Mouse (Mus musculus) lung, embryonic 15.5 days (tissue): ENCODE results near the gene Olfr31. TPM values are rescaled to one million over a fixed set of nuclear protein-coding genes. Genes with fewer than 3 reads are reported as not detected.

Experiments
- ATAC-seq: fragments of 200-750 bp; cut with Nextera tagmentation; 2 replicates; pipeline ENCODE4 v1.8.0; 2017; ENCODE audit warnings: moderate number of reproducible peaks, borderline replicate concordance; ENCODE audit not compliant: low FRiP score, low TSS enrichment; ENCODE audit errors: extremely low read depth
- H3K27ac ChIP-seq: fragments of 300-500 bp; sonication (generic); 2 replicates; pipeline ENCODE4 v1.5.1; 2015; ENCODE audit warnings: moderate library complexity, mild to moderate bottlenecking, inconsistent platforms
- H3K27me3 ChIP-seq: fragments of 300-500 bp; sonication (generic); 2 replicates; pipeline ENCODE4 v1.6.1; 2015; ENCODE audit warnings: inconsistent platforms
- H3K36me3 ChIP-seq: fragments of 300-500 bp; sonication (generic); 2 replicates; pipeline ENCODE4 v1.6.1; 2015; ENCODE audit warnings: inconsistent platforms
- H3K4me1 ChIP-seq: fragments of 300-500 bp; sonication (generic); 2 replicates; pipeline ENCODE4 v1.6.1; 2015; ENCODE audit warnings: inconsistent platforms
- H3K4me2 ChIP-seq: fragments of 300-500 bp; sonication (generic); 2 replicates; pipeline ENCODE4 v1.6.1; 2015; ENCODE audit warnings: inconsistent platforms, mild to moderate bottlenecking, moderate library complexity
- H3K4me3 ChIP-seq: fragments of 300-500 bp; sonication (generic); 2 replicates; pipeline ENCODE4 v1.5.1; 2015; ENCODE audit warnings: mild to moderate bottlenecking, inconsistent platforms
- H3K9ac ChIP-seq: fragments of 300-500 bp; sonication (generic); 2 replicates; pipeline ENCODE4 v1.6.1; 2015; ENCODE audit warnings: inconsistent platforms
- H3K9me3 ChIP-seq: fragments of 300-500 bp; sonication (generic); 2 replicates; pipeline ENCODE4 v1.6.1; 2016; ENCODE audit warnings: inconsistent platforms
- WGBS: fragments of 180-500 bp; shearing (Covaris S2); methylation state at CpG from one replicate; pipeline ENCODE4 v1.1.7; 2015; 5-methylcytosine and 5-hydroxymethylcytosine counted together
- polyA plus RNA-seq: library from polyadenylated mRNA; unstranded; fragments of >200 nt; fragmentation: Nextera tagmentation; extraction: Ambion mirVana; gene quantifications from 2 replicates; pipeline ENCODE4 v1.2.1, GENCODE M21; 2015

Olfr31 gene
- not detected in 2 replicates for polyA plus RNA-seq

DNA sequence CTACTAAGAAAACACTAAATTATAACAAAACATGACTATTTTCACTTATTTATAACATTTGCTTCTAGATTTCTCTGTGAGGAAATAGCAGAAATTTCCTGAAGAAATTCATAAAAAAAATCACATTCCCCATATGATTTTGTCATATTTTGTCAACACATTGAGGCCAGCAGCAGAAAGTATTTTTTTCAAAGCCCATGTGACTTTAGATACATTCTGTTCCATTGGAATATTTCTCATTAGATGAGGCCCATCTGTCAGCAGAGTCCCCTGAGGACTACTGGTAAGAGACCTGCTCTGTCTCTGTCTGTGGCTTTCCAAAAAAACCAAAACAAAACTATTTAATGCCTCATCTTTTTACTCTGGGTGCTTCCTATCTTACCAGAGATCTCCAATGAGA lies at the start of gene Olfr31:
TSS of gene Olfr31 (plus strand) at position 301 of the 400 bp plus-strand sequence.
- H3K27ac ChIP-seq: no peak within 1 kb of the TSS
- H3K9ac ChIP-seq: no peak within 1 kb of the TSS
- H3K4me3 ChIP-seq: no peak within 1 kb of the TSS
- H3K36me3 ChIP-seq: no peaks in the 10 kb centered on the region
- no peak within 1 kb of the TSS for H3K4me2 ChIP-seq
- H3K27me3 ChIP-seq: no peaks in the 10 kb centered on the region
- H3K4me1 ChIP-seq: no peaks in the 10 kb centered on the region
- no peak for ATAC-seq
- no peaks in the 10 kb centered on the region for H3K9me3 ChIP-seq

DNA sequence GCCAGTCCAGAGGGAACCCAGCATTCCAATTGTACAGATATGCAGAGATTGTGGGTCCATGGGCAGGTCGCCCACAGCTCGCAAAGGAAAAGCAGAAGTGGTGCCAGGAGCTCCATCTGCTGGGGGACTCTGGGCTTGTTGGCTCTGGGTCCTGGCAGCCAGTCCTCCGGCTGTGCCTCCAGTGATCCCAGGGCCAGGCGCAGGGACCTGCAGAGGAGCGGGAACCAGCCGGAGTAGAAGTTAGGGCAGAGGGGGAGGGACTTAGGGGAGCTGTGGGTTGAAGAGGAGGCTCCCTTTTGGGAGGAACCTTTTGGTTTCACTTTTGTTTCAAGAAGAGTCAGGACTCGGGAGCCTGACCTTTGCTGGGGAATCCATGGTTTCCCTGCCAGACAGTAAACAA lies 28.2 kb upstream of the Olfr31 start:
- peak overlapping the region; percentile 36 for H3K4me2 ChIP-seq
- peak; percentile 65; the same call in 1 of the 2 replicates for ATAC-seq
- H3K9me3 ChIP-seq: no peaks in the 10 kb centered on the region
- H3K4me1 ChIP-seq: no peaks in the 10 kb centered on the region
- WGBS: 51% methylated on average over 7 of the region's 7 CpGs
- no peaks in the 10 kb centered on the region for H3K36me3 ChIP-seq
- no peaks in the 10 kb centered on the region for H3K27me3 ChIP-seq
- no peak overlapping the region for H3K27ac ChIP-seq
- no peak overlapping the region for H3K9ac ChIP-seq
- H3K4me3 ChIP-seq: peak overlapping the region; percentile 20

DNA sequence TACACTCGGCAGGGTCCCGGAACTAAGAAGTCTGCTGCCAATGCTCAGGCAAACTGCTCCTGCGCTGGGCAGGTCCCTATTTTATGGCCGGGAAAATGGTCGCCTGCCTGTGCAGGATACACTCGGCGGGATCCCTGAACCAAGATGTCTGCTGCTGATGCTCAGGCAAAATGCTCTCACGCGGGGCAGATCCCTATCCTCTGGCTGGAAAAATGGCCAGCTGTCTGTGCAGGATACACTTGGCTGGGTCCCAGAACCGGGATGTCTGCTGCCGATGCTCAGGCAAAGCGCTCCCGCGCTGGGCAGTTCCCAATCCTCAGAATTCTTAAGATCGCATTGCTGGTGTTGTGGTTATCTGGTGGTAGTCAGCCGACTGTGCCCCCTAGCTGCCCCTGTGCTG lies 13.7 kb upstream of the Olfr31 start:
- no peak overlapping the region for H3K9ac ChIP-seq
- no peak overlapping the region for H3K4me2 ChIP-seq
- H3K27me3 ChIP-seq: no peaks in the 10 kb centered on the region
- H3K4me1 ChIP-seq: no peaks in the 10 kb centered on the region
- no peak for ATAC-seq
- H3K36me3 ChIP-seq: no peaks in the 10 kb centered on the region
- H3K4me3 ChIP-seq: no peak overlapping the region
- H3K27ac ChIP-seq: no peak overlapping the region
- 45% methylated on average over 16 of the region's 16 CpGs for WGBS
- no peaks in the 10 kb centered on the region for H3K9me3 ChIP-seq

DNA sequence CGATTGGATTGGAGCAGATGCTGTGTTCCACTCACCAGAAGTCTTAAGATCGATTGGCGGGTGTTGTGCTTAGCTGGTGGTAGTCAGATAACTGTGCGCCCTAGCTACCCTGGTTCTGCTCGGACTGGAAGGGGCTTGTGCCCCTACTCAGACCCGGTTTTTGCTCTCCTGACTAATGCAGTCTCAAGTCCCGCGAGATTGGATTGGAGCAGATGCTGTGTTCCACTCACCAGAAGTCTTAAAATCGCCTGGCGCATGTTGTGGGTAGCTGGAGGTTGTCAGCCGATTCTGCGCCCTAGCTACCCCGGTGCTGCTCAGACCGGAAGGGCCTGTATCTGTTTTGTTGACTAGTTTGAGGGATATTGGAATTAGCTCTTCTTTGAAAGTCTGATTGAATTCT lies 13.2 kb upstream of the Olfr31 start:
- H3K4me3 ChIP-seq: no peak overlapping the region
- no peaks in the 10 kb centered on the region for H3K9me3 ChIP-seq
- no peaks in the 10 kb centered on the region for H3K27me3 ChIP-seq
- H3K9ac ChIP-seq: no peak overlapping the region
- H3K27ac ChIP-seq: no peak overlapping the region
- 40% methylated on average over 14 of the region's 14 CpGs for WGBS
- no peak overlapping the region for H3K4me2 ChIP-seq
- no peaks in the 10 kb centered on the region for H3K4me1 ChIP-seq
- no peaks in the 10 kb centered on the region for H3K36me3 ChIP-seq
- ATAC-seq: no peak

DNA sequence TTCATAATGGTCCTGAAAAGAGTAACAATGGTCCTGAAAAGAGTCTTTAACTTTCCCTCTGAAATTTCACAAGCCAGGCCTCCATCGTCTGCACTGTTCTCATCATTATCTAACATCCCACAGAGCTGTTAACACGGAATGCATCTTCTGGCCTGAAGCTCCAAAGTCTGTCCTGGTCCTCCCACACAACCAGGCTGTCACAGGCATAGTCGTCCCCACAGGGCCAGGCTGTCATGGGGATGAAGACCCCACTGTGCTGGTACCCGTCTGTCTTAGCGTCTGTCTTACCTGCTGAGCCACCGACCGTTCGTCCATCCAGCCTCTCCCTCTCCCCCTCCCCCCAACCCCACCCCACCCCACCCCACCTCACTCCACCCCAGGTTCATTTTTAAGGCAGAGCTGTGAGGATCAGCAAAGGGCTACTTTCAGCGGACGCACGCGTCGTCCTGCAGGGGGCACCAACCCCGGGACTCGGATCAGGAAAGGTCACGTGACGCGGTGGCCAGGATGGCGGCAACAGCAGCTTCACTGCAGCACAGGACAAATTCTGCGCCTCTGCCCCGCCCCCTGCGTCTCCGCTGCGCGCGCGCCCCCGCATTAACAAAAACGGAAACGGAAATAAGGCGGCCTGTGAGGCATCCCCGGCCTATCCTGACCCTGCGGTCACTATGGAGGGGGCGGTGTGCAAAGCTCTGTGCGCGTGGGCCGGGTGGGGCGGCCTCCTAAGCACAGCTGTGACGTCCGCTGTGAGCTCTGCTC lies 22.7 kb downstream of the Olfr31 start:
- WGBS: 6% methylated on average over 37 of the region's 40 CpGs
- peak overlapping the region; percentile 80 for H3K27ac ChIP-seq
- H3K9me3 ChIP-seq: peaks cover 31% of the 10 kb centered on the region
- H3K36me3 ChIP-seq: 0 out of 2 replicates have a peak, but pooled peaks cover 4% of the 10 kb centered on the region
- H3K4me1 ChIP-seq: no peaks in the 10 kb centered on the region
- peak overlapping the region; percentile 61 for H3K4me3 ChIP-seq
- H3K4me2 ChIP-seq: peak overlapping the region; percentile 86
- no peaks in the 10 kb centered on the region for H3K27me3 ChIP-seq
- ATAC-seq: peak; percentile 84
- H3K9ac ChIP-seq: peak overlapping the region; percentile 25

DNA sequence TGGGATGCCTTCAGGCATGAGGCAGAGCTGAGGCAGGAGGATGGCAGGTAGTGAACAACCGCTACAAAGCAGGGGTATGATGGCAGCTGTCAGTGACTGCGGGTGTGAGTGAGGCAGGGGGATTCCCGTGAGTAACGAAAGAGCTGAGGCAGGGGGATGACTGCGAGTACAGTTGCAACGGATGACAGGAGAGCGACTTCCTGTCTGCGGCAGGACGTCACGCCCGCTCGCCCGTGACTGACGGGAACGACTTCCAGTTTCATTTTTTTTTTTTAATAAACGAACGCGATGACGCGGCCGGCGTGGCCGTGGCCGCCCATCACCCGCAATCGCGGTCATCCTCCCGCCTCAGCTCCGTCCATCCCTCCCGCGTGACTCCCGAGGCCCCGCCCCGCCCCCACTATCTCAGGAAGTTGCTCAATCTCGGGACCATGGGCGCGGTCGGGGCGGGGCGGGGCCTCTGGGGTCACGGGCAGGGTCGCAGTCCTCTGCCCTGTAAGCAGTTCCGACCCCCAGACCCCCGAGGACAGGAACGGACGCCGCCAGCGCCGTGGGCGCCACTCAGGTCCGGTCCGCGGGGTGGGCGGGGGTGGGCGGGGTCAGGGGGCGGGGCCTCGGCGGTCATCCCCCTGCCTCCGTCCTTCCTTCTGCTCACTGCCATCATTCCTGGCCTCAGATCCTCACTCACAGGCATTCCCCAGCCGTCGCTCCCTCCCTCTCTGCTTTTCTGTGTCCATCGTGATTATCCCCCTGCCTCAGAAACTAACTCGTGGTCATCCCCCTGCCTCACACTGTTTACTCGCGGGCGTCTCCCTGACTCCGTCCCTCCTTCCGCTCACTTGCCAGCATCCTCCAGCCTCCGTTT lies 23.6 kb downstream of the Olfr31 start, which contains the start of gene Il3ra:
TSS of gene Il3ra (plus strand) at position 328 of the 865 bp plus-strand sequence.
- Histone ChIP-seq H3K27me3 (no peaks in the 10 kb centered on the region), H3K4me3 (peak within 1 kb of the TSS; percentile 61), H3K9ac (peak within 1 kb of the TSS; percentile 41), H3K27ac (peak within 1 kb of the TSS; percentile 80), H3K9me3 (peaks cover 38% of the 10 kb centered on the region), H3K36me3 (0 out of 2 replicates have a peak, but pooled peaks cover 5% of the 10 kb centered on the region), H3K4me1 (no peaks in the 10 kb centered on the region), H3K4me2 (peak within 1 kb of the TSS; percentile 86)
- 3% methylated on average over 63 of the region's 69 CpGs for WGBS
- peak; percentile 48; the same call in 1 of the 2 replicates for ATAC-seq

DNA sequence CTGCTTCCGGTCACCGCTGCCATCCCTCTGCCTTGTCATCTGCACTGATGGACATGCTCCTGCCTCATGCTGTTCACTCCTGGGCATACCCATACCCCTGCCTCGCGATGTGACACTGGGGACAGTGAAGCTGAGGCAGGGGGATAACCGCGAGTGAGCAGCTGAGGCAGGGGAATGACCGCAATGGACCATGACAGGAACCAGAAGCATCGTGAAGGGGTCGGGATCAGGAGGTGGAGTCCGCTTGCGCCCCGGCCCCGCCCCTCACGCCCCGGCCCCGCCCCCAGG lies 24.1 kb downstream of the Olfr31 start:
- H3K9ac ChIP-seq: peak overlapping the region; percentile 41
- 0 out of 2 replicates have a peak, but pooled peaks cover 5% of the 10 kb centered on the region for H3K36me3 ChIP-seq
- peak; percentile 9; the same call in 1 of the 2 replicates for ATAC-seq
- H3K27ac ChIP-seq: peak overlapping the region; percentile 80
- H3K4me3 ChIP-seq: peak overlapping the region; percentile 61
- peaks cover 44% of the 10 kb centered on the region for H3K9me3 ChIP-seq
- H3K4me1 ChIP-seq: no peaks in the 10 kb centered on the region
- peak overlapping the region; percentile 86 for H3K4me2 ChIP-seq
- H3K27me3 ChIP-seq: no peaks in the 10 kb centered on the region
- WGBS: 34% methylated on average over 16 of the region's 16 CpGs

- Histone ChIP-seq H3K27ac (no peak overlapping the region), H3K27me3 (no peaks in the 10 kb centered on the region), H3K36me3 (0 out of 2 replicates have a peak, but pooled peaks cover 5% of the 10 kb centered on the region), H3K9me3 (peaks cover 45% of the 10 kb centered on the region), H3K4me2 (peak overlapping the region; percentile 86), H3K4me3 (peak overlapping the region; percentile 61; the same call in 1 of the 2 replicates), H3K9ac (no peak overlapping the region), H3K4me1 (no peaks in the 10 kb centered on the region)
- peak; percentile 5; the same call in 1 of the 2 replicates for ATAC-seq
- 73% methylated on average over 17 of the region's 17 CpGs for WGBS
These were observed 24.7 kb downstream of the Olfr31 start for GRCm38 (mm10) chr14:14347151-14347835.

DNA sequence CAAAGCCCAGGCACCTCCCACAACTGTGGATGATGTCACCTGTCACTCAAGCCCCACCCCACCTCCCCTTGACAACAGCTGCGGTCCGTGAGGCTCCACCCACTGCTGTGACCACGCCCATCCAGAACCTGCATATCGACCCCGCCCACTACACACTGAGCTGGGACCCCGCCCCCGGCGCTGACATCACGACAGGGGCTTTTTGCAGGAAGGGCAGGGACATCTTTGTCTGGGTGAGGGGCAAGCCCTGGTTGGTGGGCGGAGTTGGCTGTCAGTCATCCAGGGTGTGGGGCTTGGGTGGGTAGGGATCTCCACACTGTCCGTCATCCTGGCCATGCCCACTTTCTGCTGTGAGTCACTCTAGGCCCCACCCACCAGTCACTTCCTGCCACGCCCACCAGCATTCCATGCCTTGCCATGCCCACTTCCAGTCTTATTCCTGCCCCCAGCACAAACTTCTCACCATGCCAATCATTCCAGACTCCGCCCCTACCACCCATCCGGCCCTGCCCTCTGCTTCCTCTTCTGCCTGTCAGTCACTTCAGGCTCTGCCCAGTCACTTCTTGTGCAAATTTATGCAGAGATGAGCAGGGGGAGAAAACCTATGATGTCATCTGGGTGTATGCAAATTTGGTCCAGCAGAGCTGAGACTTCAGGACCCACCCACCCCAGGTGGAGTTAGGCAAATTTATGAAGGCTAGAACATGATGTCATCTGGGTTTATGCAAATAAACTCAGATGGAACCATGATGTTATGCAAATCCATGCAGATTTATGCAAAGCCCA lies 25.4 kb downstream of the Olfr31 start:
- H3K4me3 ChIP-seq: no peak overlapping the region
- no peak overlapping the region for H3K4me2 ChIP-seq
- WGBS: 97% methylated on average over 14 of the region's 14 CpGs
- no peak overlapping the region for H3K27ac ChIP-seq
- H3K36me3 ChIP-seq: 0 out of 2 replicates have a peak, but pooled peaks cover 5% of the 10 kb centered on the region
- no peak for ATAC-seq
- peaks cover 45% of the 10 kb centered on the region for H3K9me3 ChIP-seq
- H3K27me3 ChIP-seq: no peaks in the 10 kb centered on the region
- no peak overlapping the region for H3K9ac ChIP-seq
- no peaks in the 10 kb centered on the region for H3K4me1 ChIP-seq

DNA sequence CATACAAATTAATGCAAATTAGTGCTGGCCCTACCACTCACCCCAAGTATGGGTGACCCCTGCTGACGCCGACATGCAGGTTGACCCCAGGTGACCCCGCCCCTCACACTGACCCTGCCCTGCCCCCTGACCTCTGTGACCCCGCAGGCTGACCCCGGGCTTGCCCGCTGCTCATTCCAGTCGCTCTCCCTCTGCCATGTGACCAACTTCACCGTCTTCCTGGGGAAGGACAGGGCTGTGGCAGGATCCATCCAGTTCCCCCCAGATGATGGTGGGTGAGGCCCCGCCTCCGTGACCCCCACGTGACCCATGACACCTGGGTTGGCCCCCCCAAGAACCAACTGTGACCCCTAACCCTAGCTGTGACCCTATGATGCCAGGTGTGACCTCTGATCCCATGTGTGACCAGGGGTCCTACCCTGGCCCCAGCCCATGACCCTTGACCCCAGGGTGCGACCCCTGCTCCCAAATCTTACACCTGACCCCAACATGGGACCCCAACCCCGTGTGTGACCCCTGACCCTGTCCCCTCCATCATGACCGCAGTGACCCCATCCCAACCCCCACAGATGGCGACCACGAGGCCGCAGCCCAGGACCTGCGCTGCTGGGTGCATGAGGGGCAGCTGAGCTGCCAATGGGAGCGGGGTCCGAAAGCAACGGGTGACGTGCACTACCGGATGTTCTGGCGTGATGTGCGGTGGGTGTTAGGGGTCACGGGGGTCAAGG lies 26.2 kb downstream of the Olfr31 start:
- Histone ChIP-seq H3K36me3 (0 out of 2 replicates have a peak, but pooled peaks cover 5% of the 10 kb centered on the region), H3K27ac (no peak overlapping the region), H3K4me1 (no peaks in the 10 kb centered on the region), H3K4me3 (no peak overlapping the region), H3K4me2 (no peak overlapping the region), H3K27me3 (no peaks in the 10 kb centered on the region), H3K9me3 (peaks cover 49% of the 10 kb centered on the region), H3K9ac (no peak overlapping the region)
- no peak for ATAC-seq
- WGBS: 96% methylated on average over 26 of the region's 26 CpGs
